Mouse (Mus musculus): Measurements from ENCODE around the gene Gm20388. TPM values are rescaled to one million over a fixed set of nuclear protein-coding genes. Genes with fewer than 3 reads are reported as not detected.
A peak's percentile ranks its signal among the peaks of the same experiment; 100 is the strongest.

Gm20388 gene
- polyA plus RNA-seq, 1 experiment, result 23.9 TPM

DNA sequence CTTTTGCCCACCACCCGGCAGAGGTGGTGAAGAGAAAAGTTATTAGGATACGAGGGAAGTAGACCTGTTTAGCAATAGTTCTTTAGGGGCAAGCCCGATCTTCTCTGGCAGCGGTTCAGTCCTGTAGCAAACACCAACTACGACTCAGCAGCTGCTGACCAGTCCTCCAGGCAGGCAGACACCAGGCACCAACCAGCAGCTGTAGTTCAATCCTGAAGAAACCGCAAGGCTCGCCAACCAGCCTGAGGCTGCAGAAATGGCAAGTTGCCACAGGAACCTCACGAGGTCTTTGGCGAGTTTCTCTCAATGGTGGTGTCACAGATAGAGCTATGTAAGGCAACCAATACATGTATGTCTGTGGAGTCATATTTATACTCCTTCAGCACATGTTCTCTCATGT is 3202.3 kb downstream of the Gm20388 start:
- TF ChIP-seq POLR2A (IDR thresholded peaks at IDR 0.05; ENCODE audit: extremely low read depth, insufficient read depth, low read length), result no peak
- no peak for TF ChIP-seq CTCF (IDR thresholded peaks at IDR 0.05; ENCODE audit: extremely low read depth, insufficient read depth, low read length)
- no peak overlapping the region for H3K27ac ChIP-seq (ENCODE audit: insufficient read depth, low read length)
- H3K4me1 ChIP-seq (ENCODE audit: control insufficient read depth, insufficient read depth, low read length), result no peaks in the 10 kb centered on the region
- no peak overlapping the region for H3K4me3 ChIP-seq (ENCODE audit: insufficient read depth, low read length)

GRCm38 (mm10) chr8:123113908-123114469 is 3203.3 kb downstream of the Gm20388 start:
- Histone ChIP-seq H3K4me3 (ENCODE audit: insufficient read depth, low read length) (no peak overlapping the region), H3K27ac (ENCODE audit: insufficient read depth, low read length) (no peak overlapping the region), H3K4me1 (ENCODE audit: control insufficient read depth, insufficient read depth, low read length) (no peaks in the 10 kb centered on the region)
- no peak for TF ChIP-seq POLR2A (IDR thresholded peaks at IDR 0.05; ENCODE audit: extremely low read depth, insufficient read depth, low read length)
- no peak for TF ChIP-seq CTCF (IDR thresholded peaks at IDR 0.05; ENCODE audit: extremely low read depth, insufficient read depth, low read length)

- Histone ChIP-seq H3K4me1 (ENCODE audit: control insufficient read depth, insufficient read depth, low read length) (no peaks in the 10 kb centered on the region), H3K27ac (ENCODE audit: insufficient read depth, low read length) (no peak overlapping the region), H3K4me3 (ENCODE audit: insufficient read depth, low read length) (no peak overlapping the region)
- TF ChIP-seq POLR2A (IDR thresholded peaks at IDR 0.05; ENCODE audit: extremely low read depth, insufficient read depth, low read length) (no peak), CTCF (IDR thresholded peaks at IDR 0.05; ENCODE audit: extremely low read depth, insufficient read depth, low read length) (no peak)
Observed at GRCm38 (mm10) chr8:123114644-123115043, 3204.0 kb downstream of the Gm20388 start.

DNA sequence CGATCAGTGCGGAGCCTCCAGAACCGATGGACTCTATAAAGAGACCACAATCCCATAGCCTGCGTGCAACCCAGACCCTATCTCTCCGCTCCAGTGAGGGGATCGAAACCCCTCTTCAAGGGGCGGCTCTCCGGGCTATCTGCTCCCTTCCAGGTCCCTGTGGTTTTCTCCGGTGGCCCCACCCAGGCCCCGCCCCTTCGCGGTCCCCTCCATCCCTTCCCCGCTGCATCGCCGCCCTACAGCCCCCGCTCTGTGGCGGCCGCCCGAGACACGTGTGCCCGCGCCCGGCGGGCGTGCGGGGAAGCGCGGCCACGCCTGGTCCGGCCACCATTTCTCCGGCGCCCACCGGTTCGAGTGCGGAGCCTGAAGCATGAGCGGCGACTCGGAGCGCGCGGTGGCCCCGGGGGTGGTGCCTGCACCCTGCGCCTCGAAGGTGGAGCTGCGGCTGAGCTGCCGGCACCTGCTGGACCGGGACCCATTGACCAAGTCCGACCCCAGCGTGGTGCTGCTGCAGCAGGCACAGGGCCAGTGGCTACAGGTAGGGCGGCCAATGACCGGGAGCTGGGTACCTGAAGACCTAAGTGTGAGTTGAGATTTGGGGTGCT is 3206.6 kb downstream of the Gm20388 start, which contains the start of gene Cpne7:
Gene Cpne7, plus strand, starts transcription at position 248 of the 605 bp plus-strand sequence.
- Histone ChIP-seq H3K4me1 (ENCODE audit: control insufficient read depth, insufficient read depth, low read length) (peaks cover under 1% of the 10 kb centered on the region; the same call in 1 of the 2 replicates), H3K4me3 (ENCODE audit: insufficient read depth, low read length) (peak within 1 kb of the TSS; percentile 54), H3K27ac (ENCODE audit: insufficient read depth, low read length) (no peak within 1 kb of the TSS)
- no peak for TF ChIP-seq POLR2A (IDR thresholded peaks at IDR 0.05; ENCODE audit: extremely low read depth, insufficient read depth, low read length)
- TF ChIP-seq CTCF (IDR thresholded peaks at IDR 0.05; ENCODE audit: extremely low read depth, insufficient read depth, low read length), result no peak

- Histone ChIP-seq H3K4me3 (ENCODE audit: insufficient read depth, low read length) (peak overlapping the region; percentile 54), H3K27ac (ENCODE audit: insufficient read depth, low read length) (no peak overlapping the region), H3K4me1 (ENCODE audit: control insufficient read depth, insufficient read depth, low read length) (peaks cover 2% of the 10 kb centered on the region; the same call in 1 of the 2 replicates)
- no peak for TF ChIP-seq CTCF (IDR thresholded peaks at IDR 0.05; ENCODE audit: extremely low read depth, insufficient read depth, low read length)
Observed at GRCm38 (mm10) chr8:123117744-123118143, 3207.1 kb downstream of the Gm20388 start.

DNA sequence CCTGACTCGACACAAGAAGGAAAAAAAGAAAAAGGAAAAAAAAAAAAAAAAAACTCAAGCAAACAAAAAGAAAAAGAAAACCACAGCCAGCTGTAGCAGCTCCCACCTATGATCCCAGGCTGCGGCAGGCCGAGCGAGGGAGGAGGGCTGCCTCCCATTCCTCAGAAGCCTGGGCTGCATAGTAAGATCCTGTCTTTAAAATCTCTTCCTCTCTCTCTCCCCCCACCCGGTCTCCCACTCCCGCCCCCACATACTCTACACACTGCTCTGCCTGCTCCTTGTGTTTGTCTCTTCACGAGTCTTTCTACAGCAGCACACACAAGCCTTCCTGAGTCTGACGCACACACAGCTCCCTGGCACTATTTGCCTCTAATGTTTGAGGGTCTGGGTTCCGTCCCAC is 3211.4 kb downstream of the Gm20388 start:
- no peak for TF ChIP-seq POLR2A (IDR thresholded peaks at IDR 0.05; ENCODE audit: extremely low read depth, insufficient read depth, low read length)
- TF ChIP-seq CTCF (IDR thresholded peaks at IDR 0.05; ENCODE audit: extremely low read depth, insufficient read depth, low read length), result no peak
- peaks cover 2% of the 10 kb centered on the region; the same call in 1 of the 2 replicates for H3K4me1 ChIP-seq (ENCODE audit: control insufficient read depth, insufficient read depth, low read length)
- H3K27ac ChIP-seq (ENCODE audit: insufficient read depth, low read length), result no peak overlapping the region
- H3K4me3 ChIP-seq (ENCODE audit: insufficient read depth, low read length), result no peak overlapping the region

DNA sequence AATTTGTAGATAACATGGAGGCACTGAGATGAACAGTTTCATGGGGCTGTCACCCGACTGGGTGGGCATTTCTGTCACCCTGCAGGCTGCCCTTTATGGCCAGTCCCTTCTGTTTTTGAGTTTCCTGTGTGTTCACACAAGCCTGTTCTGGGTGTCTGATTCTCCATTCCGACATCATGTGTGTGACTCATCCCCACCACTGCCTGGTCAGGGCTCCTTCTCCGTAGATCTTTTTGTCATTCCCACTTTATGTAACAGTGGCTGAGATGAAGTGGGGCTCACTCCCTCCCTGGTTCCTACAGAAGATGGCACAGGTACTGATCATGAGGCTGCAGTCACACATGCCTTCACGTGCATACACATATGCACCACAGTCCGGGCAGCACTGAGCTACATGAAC is 3212.0 kb downstream of the Gm20388 start:
- no peak overlapping the region for H3K4me3 ChIP-seq (ENCODE audit: insufficient read depth, low read length)
- peaks cover 2% of the 10 kb centered on the region; the same call in 1 of the 2 replicates for H3K4me1 ChIP-seq (ENCODE audit: control insufficient read depth, insufficient read depth, low read length)
- TF ChIP-seq CTCF (IDR thresholded peaks at IDR 0.05; ENCODE audit: extremely low read depth, insufficient read depth, low read length) (no peak), POLR2A (IDR thresholded peaks at IDR 0.05; ENCODE audit: extremely low read depth, insufficient read depth, low read length) (no peak)
- H3K27ac ChIP-seq (ENCODE audit: insufficient read depth, low read length), result no peak overlapping the region

GRCm38 (mm10) chr8:123126193-123126816 is 3215.7 kb downstream of the Gm20388 start:
- no peak overlapping the region for H3K4me3 ChIP-seq (ENCODE audit: insufficient read depth, low read length)
- TF ChIP-seq CTCF (IDR thresholded peaks at IDR 0.05; ENCODE audit: extremely low read depth, insufficient read depth, low read length) (no peak), POLR2A (IDR thresholded peaks at IDR 0.05; ENCODE audit: extremely low read depth, insufficient read depth, low read length) (no peak)
- H3K27ac ChIP-seq (ENCODE audit: insufficient read depth, low read length), result no peak overlapping the region
- H3K4me1 ChIP-seq (ENCODE audit: control insufficient read depth, insufficient read depth, low read length), result peaks cover 2% of the 10 kb centered on the region; the same call in 1 of the 2 replicates

DNA sequence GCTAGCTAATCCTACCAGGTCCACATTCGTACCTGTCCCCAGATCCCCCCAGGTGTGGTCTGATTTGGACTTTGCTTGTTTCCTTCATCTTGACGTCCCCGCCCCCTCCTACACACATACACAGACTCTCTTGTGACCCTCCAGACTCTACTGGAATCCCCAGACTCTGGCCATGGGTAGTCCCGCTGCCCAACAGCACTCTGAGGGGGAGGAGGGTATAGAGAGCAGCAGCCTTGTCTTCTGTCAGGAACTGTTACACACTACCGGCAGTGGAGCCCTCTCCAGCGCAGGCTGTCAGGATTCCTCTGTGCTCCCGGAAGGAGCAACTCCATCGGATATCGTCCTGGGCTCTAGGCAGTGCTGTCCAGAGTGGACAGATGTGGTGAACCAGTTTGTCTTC is 3220.4 kb downstream of the Gm20388 start:
- Histone ChIP-seq H3K27ac (ENCODE audit: insufficient read depth, low read length) (no peak overlapping the region), H3K4me3 (ENCODE audit: insufficient read depth, low read length) (no peak overlapping the region), H3K4me1 (ENCODE audit: control insufficient read depth, insufficient read depth, low read length) (no peaks in the 10 kb centered on the region; the same call in 1 of the 2 replicates)
- TF ChIP-seq POLR2A (IDR thresholded peaks at IDR 0.05; ENCODE audit: extremely low read depth, insufficient read depth, low read length) (no peak), CTCF (IDR thresholded peaks at IDR 0.05; ENCODE audit: extremely low read depth, insufficient read depth, low read length) (no peak)

GRCm38 (mm10) chr8:123132953-123133352 is 3222.3 kb downstream of the Gm20388 start:
- H3K4me1 ChIP-seq (ENCODE audit: control insufficient read depth, insufficient read depth, low read length), result peaks cover under 1% of the 10 kb centered on the region; the same call in 1 of the 2 replicates
- TF ChIP-seq CTCF (IDR thresholded peaks at IDR 0.05; ENCODE audit: extremely low read depth, insufficient read depth, low read length) (no peak), POLR2A (IDR thresholded peaks at IDR 0.05; ENCODE audit: extremely low read depth, insufficient read depth, low read length) (no peak)
- no peak overlapping the region for H3K4me3 ChIP-seq (ENCODE audit: insufficient read depth, low read length)
- H3K27ac ChIP-seq (ENCODE audit: insufficient read depth, low read length), result no peak overlapping the region

Measured in cortical plate, adult 2 months (tissue).